Mouse (Mus musculus) cortical plate, adult 2 months (tissue): Measurements from ENCODE around the gene Adcy4.

Source experiments
- CTCF ChIP-seq: fragments of 200-500 bp; IDR thresholded peaks from 2 replicates; pipeline ENCODE4 v1.5.1; 2011; ENCODE audit warnings: mild to moderate bottlenecking, control low read depth, low read length; ENCODE audit not compliant: insufficient read depth; ENCODE audit errors: extremely low read depth
- POLR2A ChIP-seq: fragments of 200-500 bp; IDR thresholded peaks from 2 replicates; pipeline ENCODE4 v1.6.1; 2011; ENCODE audit warnings: mild to moderate bottlenecking, low read length, control low read depth; ENCODE audit not compliant: insufficient read depth; ENCODE audit errors: extremely low read depth

- TF ChIP-seq POLR2A (no peak), CTCF (no peak)
These were observed 40.8 kb upstream of the Adcy4 start for GRCm38 (mm10) chr14:55824481-55825215.
